Mouse (Mus musculus) left cerebral cortex, postnatal 14 days (tissue): ENCODE data around the gene Runx1. TPM values are rescaled to one million over a fixed set of nuclear protein-coding genes. Genes with fewer than 3 reads are reported as not detected.
A peak's percentile ranks its signal among the peaks of the same experiment; 100 is the strongest.

ENCODE experiments used
- DNase-seq, 2 experiments: peaks; one replicate each; pipeline ENCODE4 v3.0.0; 2021 to 2022; ENCODE audit warnings: low spot score in 2 of 2, mixed read lengths in 1 of 2
- intact Hi-C: fragments of 180-260 bp; cut with DNase I; formaldehyde crosslinking; loops from one replicate; pipeline ENCODE4 v1.15.1; 2025
- total RNA-seq, 2 experiments: library from RNA; stranded (reverse); gene quantifications; 2 replicates each; pipeline ENCODE4 v1.2.3; 2021

Runx1 gene
- total RNA-seq, 2 experiments from 2014 or later: 1.4 to 1.8 TPM

DNA sequence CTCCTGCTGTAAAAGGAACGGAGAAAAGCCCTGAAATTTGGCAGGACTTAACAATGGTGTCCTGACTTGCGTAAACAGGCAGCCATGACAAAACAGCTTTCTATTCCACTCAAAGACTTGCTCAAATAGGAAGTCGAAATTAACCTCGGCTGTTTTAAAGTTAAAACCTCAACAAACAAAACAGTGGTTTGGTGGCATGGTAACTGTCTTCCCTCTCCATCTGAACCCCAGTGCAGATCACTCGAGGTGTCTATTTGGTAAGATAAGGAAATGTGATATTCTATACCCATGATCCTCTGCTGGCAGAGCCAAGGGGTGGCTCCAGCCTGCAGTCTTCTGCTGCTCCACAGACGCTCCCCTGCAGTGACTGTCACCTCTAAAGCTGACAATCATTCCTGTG is 184.9 kb downstream of the Runx1 start:
- DNase-seq: no peak
- intact Hi-C loops: no loop called here

DNA sequence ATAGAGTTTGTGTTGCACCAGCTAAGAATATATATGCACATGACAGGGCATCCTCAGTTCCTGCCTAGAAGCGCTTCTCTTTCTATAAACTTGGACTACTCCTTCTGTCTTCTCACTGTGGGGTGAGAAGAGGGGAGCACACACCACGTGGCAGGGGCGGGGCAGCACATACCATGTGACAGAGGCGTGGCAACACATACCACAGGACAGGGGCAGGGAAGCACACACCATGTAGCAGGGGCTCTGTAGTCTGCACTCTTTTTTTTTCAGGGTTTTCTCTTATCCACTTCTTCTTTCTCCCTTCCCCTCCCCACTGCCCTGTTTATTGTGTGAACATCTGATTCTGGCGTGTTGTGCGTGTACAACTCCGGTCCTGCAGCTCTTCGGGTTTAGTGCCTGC is 186.9 kb downstream of the Runx1 start:
- no peak for DNase-seq
- intact Hi-C loops: no loop called here

DNA sequence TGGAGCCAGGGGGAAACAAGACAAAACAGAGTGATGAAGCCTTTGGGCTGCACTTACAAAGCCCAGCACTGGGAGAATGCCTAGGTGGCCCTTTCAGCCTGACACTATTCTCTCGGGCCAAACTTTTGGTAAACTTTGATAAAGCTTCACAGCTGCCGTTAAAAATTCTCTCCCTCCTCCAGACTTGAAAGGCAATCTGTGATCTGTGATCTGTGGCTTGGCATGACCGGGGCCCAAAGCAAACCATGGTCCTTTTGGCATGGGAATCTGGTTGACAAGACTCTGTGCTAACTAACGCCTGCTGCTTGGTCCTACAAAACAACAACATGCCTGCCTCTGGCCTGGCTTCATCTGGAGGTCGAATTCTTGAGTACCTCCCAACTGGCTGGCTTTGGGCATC is 188.9 kb downstream of the Runx1 start:
- no peak for DNase-seq
- intact Hi-C loops: no loop called here

DNA sequence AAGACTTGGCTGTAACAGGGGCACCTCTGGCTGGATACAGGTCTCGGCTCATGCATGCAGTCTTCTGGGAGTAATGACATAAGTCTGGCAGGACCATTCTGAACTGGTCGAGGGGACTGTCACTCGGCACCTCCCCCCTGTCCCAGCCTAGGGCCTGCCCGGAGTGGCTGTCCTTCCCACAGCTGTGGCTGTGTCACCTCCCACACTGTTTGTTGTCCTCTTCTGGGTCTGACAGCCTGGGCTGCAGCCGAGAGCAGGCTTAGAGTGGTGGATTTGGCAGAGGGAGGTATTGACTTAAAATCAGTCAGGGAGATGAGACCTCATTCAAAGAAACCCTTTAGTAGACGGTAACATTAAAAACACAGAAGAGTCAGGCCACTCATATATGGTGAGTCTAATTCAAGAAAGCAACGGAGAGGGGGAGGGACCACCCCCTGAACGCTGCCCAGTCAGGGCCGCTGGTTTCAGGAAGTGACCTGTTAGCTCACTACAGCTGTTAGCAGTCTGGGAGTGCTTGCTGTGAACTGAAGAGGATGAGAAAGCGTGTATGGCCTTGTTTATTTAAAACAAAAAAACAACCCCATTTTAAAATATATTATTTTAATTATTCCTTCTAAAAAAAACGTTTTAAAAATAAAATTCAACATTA is 193.7 kb downstream of the Runx1 start:
- intact Hi-C loops: no loop called here
- no peak for DNase-seq

DNA sequence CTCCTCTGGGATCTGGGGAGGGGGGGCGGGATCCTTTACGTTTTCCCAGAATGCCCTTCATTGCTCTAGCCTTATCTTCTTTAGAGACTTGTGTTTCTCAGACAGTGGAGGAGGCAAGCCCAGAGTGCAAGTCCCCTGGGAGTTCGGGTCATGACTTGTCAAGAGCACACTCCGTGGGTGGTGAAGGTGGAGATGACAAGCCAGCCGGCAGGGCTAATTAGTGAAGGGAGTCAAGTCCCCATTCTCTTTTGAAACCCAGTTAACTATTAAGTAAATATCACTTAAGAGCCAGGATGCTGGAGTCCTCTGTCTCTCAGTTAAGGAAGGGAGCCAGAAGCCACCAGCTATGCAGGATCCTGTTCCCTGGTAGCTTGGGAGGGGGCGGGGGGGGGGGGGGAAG is 194.3 kb downstream of the Runx1 start:
- no peak for DNase-seq
- intact Hi-C loops: no loop called here

DNA sequence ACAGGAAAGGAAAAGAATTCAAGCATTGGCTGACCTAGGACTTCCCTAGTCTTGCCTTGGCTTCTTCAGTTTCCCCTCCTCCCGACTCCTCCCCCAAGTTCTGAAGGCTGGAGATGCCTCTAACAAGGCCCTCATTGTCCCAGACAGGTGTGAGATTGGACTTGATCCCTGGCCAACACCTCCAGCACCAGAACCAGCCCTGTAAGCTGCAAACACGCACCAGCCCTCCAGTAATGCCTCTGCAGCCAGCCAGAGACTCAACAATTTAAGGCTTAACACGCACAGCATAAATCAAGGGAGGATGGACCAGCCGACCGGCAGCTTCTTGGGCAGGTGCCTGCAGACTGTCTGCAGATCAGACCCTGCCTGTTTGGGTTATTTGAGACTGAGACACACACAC is 195.0 kb downstream of the Runx1 start:
- DNase-seq: no peak
- intact Hi-C loops: no loop called here

DNA sequence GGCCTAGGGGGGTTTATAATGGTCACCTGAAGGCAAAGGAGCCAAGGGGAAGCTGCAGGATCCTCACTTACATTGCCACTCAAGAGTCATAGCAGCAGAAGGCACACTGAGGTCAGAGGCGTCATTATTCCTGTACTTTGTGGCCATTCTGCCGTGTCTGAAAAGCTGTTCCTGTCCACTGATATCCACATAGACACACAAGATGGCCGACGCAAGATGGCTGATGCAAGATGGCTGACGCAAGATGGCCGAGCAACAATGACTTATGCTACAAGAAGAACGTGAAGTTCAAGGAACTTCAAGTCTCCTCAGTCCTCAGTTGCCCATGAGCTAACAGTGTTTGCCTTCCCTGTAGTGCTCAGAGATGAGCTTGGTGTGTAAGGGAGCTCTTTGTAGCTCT is 196.1 kb downstream of the Runx1 start:
- intact Hi-C loops: no loop called here
- no peak for DNase-seq

DNA sequence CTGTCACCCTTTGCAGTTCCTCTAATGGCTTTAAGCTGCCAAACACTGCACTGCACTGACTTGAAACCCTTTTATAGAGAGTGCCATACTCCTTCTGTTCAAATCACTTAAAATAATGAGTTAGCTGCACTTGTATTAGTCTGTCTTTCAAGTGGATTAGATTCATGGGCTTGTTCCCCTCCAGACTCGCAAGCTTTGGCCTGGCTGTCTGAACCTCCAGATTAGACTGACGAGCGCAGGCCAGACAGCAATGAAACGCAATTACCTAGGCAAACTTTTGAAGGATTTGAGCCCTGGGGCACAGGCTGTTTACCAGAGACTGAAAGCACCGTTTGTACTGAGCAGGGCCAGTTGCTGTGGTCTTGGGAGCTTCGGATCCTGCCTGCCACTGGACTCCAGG is 198.7 kb downstream of the Runx1 start:
- no peak for DNase-seq
- intact Hi-C loops: no loop called here

DNA sequence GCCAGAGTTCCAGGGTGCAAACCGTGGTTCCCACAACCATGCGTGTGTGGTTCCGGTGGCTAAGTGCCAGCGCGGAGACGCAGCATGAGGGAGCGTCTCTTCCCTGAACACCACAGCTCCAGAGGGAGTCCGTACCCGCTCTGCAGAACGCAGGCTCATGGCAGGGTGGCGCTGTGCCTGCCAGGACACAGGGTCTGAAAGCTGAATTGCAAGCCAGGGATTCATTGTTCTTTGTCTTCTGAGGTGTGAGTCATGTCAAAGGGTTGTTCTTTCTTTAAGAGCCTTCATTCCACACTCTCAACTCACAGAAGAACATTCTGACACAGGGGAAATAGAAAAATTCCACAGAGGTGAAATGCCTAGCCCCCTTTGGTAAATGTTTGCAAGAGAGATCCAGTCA is 202.0 kb downstream of the Runx1 start:
- intact Hi-C loops: no loop called here
- DNase-seq: no peak

DNA sequence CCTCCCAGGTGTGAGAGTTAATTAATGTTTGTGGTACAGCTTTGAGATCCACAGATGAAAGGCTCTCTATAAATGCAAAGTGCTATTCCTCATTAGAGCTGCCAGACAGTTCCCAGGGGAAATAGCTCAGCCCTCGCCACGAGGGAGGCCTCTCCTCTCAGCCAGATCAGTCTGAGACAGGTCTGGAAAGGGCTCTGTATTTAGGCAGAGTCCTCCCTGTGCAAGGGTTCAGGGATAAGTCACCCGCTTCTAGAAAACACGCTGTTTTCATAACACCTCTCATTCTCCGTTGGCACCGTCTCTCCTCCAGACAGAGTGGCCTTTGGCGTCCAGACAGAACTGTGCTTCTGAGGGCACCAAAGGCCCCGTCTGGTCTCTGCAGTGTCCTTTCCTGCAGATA is 204.1 kb downstream of the Runx1 start:
- intact Hi-C loops: no loop called here
- no peak for DNase-seq

DNA sequence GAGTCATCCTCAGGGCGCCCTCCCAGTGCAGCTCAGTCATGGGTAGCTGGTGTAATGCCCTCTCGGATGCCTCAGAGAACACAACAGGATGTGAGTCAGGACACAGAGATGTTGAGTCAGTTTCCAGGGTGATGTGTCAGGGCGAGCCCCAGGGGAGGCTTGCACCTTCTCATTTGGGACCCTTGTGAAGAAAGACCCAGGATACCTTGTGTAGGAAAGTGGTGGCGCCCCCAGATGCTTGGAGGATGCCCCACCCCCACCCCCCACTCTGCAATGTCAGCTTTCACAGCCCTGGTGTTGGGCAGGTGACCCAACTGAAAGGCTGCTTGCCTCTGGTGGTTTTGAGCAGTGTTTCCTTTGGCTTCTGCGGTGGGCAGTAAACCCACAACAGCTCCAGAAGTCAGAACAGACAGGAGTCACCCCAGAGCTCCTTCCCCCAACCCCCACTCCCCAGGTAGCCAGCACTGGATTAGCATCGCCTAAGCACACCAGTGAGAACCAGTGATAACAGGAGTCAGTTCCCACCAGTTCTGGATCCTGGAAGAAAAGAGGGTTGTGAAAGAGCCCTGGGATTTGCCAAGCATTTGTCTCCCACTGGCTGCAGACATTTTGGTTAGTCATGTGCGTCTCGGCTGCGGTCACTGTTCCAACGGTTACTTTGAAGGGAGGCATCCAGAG is 205.0 kb downstream of the Runx1 start:
- no peak for DNase-seq
- intact Hi-C loops: no loop called here

DNA sequence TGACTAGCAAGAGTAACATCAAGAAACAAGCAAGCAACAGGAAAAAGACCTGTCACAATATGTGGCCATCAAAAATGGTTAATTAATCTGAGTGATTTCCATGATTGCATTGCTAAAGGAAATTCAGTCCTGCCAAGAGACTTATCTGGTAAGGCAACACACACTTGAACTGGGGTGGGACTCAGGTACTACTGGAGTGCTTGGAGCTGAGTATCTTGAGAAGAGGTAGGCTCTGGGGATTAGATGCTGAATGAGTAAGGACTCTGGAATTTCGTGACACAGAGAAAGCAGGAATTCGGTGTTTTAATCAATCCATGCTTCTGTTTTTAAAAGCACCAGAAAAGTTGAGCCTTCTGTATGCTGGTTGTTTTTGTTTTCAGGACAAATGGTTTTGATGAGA is 209.1 kb downstream of the Runx1 start:
- no peak for DNase-seq
- intact Hi-C loops: no loop called here

DNA sequence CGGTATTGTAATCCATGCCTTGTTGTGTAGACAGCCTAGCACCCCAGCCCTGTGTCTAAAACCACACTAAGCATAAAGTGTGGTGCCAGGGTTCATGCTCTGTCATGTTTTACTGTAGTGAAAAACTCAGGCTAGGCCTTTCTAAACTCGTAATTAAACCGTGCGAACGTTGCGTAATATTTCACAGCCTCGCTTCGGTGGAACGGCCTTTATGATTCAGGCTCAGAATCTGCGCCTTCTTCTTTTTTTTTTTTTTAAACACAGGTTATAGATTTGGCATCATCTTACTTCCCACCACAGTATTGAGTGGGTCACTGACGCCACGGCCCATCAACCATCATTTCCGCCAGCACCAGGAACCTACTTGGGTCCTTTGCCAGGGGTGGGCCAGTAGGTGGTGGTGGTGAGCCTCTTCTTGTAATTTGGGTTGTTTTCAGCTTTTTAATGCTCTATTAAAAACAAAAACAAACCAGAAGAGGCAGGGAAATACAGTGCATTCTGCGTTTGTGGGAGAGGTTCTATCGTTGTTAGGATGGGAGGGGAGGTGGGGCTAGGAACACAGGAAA is 210.6 kb downstream of the Runx1 start:
- no peak for DNase-seq
- intact Hi-C loops: no loop called here

DNA sequence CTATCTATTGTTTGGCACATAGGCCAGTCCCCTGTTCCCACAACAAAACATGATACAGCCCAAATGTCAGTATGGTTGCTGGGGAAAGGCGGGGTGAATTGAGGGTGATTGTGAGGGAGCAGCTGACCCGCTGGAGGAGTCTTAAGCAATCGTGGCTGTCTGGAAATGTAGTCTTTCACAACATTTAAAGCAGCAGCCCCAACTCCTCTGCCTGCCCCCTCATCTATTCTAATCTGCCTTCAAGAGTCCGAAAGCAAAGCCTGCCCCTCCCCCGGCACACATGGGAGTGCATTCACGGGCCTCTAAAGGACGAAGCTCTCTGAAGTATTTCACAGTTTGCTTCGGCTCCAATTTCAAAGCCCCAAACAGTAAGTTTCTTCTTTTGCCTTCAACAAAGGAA is 213.4 kb downstream of the Runx1 start:
- DNase-seq: no peak
- intact Hi-C loops: no loop called here

DNA sequence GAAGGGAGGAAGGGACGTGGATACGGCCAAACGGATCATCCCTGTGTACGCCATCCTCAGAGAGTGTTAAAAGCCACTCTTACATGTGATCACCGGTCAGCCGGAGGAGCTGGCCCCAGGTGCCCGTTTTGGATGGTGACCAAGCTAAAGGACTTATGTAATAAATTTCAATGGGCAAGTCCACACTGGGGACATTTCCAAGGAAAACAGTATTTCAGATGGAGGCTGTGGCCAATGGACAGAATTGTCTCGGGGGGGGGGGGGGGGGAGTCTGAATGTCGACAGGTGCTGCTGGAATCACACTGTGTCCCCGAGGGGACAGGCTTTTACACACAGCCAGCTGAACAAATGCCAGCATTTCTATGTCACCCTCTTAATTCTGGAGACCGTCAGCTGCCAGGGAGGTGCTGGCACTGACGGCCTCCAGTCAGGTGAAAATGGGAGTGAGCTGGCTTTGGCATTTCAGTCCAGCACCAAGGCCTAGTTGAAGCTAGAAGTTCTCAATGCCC is 214.3 kb downstream of the Runx1 start:
- no peak for DNase-seq
- intact Hi-C loops: no loop called here

DNA sequence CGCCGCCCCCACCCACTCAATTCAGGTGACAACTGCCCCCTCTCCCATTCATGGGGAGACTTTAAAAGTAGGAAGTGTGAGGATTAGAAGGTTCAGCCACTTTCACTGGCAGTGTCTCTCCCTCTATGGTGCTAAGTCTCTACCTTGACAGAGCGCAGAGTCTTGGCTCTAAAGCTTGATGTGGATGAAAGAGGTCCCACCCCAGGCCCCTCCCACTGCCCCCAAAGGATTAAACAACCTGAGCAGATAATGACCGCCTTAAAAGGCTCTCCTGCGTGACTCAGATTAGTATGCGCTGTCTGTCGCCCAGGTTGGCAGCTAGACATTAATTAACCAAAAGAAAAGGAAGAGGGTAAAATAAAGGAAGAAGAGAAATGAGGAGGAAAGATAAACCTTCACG is 215.5 kb downstream of the Runx1 start:
- intact Hi-C loops: no loop called here
- no peak for DNase-seq

DNA sequence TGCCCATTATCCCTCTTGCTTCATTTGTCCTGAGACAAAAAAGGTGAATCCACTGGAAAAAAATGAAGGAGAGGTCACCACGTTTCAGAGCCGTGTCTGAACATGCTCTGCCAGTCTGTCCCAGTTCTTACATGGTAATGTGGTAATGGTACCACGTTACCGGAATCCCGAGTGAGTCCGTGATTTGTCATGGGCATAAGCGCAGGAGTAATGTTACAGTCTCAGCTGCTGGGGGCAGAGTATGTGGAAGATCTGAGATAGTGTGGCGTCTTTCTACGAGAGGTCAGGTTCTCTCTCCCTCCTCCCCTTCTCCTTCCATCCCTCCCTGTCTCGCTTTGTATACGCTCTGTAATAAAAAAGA is 216.3 kb downstream of the Runx1 start:
- no peak for DNase-seq
- intact Hi-C loops: no loop called here

DNA sequence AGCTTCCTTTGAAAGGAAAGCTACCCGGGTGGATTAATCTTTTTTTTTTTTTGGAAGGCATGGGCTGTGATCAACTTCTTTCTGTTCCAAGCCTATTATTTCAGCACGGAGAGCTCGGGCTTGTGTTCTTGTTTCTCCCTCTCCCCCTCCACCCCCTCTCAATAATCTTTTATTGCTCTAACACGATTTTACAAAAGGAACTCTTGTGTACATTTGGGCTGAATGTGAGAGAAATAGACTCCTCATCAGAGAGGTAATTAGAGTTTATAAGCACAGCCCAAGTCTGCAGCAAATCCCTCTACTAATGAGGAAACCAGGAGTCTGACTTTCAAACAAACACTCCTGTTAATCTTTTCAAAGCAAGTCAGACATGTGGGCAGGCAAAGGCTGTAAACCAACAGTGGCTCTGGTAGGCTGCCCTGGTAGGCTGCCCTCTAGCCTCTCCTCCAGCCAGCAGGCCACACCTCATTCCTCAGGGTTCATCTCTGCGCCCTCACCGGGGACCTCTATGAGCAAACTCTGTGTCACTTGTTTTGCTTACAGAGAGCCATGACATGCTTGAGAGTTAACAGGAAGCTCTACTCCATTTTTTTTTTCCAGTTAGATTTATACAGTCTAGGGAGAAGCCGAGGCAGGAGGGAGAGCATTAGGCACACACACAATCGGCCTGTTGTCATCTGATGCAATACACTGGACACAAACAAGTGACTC is 216.8 kb downstream of the Runx1 start:
- intact Hi-C loops: no loop called here
- DNase-seq: no peak

DNA sequence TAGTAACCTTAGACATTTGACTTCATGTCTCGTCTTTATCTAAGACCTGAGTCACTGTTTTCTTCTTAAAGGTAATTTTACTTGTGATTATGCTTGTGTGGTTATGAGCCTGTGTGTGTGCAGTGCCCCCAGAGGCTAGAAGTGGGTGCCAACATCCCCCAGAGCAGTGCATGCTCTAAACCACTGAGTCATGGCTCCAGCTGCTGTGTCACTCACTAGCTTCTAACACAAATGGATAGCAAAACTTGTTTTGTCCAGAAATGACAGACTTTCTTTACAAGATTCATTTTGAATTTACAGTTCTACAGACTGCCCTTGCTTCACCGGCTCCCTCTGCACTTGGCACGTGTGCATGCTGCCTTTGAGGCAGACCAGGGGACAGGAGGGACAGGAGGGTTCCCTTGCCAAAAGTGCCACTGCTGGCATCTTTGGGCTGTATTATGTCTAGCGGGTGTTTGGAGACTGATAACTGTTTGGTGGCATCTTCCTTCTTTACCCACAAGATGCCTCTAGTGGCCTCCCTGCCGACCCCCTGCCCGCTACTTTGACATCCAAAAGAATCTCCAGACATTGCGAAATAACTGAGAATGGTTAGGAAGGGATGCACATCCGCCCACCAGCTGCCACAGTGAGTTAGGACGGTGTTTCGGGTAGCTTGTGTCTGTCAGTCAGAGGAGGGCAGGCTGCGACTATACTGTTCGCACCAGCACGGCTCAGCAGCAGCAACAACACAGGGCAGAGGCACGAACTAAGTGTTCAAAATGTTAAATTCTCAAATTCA is 217.6 kb downstream of the Runx1 start:
- intact Hi-C loops: no loop called here

DNA sequence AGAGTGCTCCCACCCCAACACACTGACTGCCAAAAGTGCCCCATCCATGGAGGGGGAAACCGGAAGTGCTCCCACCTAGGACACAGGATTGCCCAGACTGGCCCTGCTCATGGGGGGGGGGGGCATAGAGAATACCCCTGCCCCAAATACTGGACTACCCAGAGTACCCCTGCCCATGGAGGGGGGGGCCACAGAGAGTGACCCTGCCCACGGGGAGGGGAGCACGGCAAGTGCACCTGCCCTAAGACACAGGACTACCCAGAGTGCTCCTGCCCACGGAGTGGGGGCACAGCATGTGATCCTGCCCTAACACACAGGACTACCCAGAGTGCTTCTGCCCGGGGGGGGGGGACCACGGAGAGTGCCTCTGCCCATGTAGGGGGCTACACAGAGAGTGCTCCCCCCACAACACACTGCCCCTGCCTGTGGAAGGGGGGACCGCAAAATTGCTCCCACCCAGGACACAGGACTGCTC is 219.4 kb downstream of the Runx1 start:
- DNase-seq: no peak
- intact Hi-C loops: no loop called here

More for the DNA sequence above, 217.6 kb downstream of the Runx1 start:
- peak in 1 of 2 experiments; percentile 48 for DNase-seq
